Mouse (Mus musculus): ENCODE data around the gene Shc2. TPM values are rescaled to one million over a fixed set of nuclear protein-coding genes. Genes with fewer than 3 reads are reported as not detected.

Gene Shc2
- polyA plus RNA-seq, 1 experiment from 2014 or later, result 16.0 TPM

DNA sequence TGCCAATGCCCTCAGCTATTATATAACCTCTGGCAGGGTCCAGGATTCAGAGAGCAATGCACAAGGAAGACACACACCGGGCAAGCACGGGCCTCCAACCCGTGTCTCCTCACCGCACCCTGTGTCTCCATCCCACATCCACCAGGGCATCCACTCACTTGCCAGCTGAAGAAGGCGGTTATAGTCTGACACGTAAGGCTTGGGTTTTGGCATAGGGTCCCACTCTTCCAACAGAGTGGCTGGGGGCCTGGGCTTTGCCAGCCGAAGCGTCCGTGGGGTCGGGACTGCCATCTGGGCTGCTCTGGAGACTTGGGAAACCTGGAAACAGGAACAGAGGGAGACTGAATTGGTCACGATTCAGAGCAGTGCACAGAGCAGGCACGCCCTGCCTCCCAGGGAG is 57.9 kb downstream of the Shc2 start:
- ATAC-seq, result no peak
- Histone ChIP-seq H3K4me3 (replicated peaks; ENCODE audit: low read length) (no peak overlapping the region), H3K27ac (ENCODE audit: low read length) (no peak overlapping the region), H3K36me3 (ENCODE audit: control insufficient read depth, insufficient read depth) (no peaks in the 10 kb centered on the region), H3K9me3 (ENCODE audit: control insufficient read depth, low read length) (0 out of 2 replicates have a peak, but pooled peaks cover 3% of the 10 kb centered on the region), H3K9ac (replicated peaks; ENCODE audit: low read depth, low read length) (no peak overlapping the region), H3K4me2 (ENCODE audit: low read length) (no peak overlapping the region), H3K4me1 (replicated peaks; ENCODE audit: control insufficient read depth, insufficient read depth, low read length) (no peaks in the 10 kb centered on the region), H3K27me3 (replicated peaks; ENCODE audit: control insufficient read depth, insufficient read depth, low read length) (no peaks in the 10 kb centered on the region)
- WGBS, result 79% methylated on average over 12 of the region's 12 CpGs

DNA sequence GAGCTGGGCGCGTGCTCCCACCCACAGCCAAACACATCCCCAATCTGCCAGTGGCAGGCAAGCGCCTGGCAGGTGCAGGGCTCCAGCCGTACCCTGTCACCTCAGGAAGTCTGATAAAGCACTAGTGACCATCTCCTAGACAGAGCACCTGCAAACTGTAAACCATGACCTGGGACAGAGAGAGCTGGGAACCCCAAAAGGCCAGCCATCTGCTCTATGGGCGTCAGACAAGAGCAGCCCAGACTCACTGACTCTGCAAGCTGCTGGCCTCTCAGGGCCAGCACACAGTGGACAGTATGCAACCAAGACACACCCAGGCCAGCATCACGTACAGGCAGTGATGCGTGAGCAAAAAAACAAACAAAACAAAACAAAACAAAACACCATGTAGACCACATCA is 58.8 kb downstream of the Shc2 start:
- 79% methylated on average over 7 of the region's 7 CpGs for WGBS

DNA sequence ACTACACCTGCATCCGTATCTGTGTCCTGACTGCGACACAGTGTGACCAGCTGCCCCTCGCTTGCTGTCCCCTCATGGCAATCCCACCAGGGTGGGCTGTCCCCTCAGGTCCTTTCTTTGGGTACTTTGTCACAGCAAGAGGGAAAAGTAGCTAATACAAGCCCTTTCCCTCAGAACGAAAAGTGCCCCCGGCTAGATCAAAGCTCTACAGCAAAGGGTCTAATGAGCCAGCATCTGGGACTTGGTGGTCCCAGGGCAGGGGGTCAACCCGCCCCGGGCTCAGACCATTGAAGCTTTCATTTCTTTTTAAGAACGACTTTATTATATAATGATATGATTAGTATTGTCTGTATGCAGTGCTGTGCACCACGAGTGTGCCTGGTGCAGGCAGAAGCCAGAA is 59.4 kb downstream of the Shc2 start:
- Histone ChIP-seq H3K27ac (ENCODE audit: low read length) (no peak overlapping the region), H3K36me3 (ENCODE audit: control insufficient read depth, insufficient read depth) (no peaks in the 10 kb centered on the region), H3K4me1 (replicated peaks; ENCODE audit: control insufficient read depth, insufficient read depth, low read length) (no peaks in the 10 kb centered on the region), H3K4me2 (ENCODE audit: low read length) (no peak overlapping the region), H3K4me3 (replicated peaks; ENCODE audit: low read length) (no peak overlapping the region), H3K9ac (replicated peaks; ENCODE audit: low read depth, low read length) (no peak overlapping the region), H3K9me3 (ENCODE audit: control insufficient read depth, low read length) (0 out of 2 replicates have a peak, but pooled peaks cover 3% of the 10 kb centered on the region), H3K27me3 (replicated peaks; ENCODE audit: control insufficient read depth, insufficient read depth, low read length) (no peaks in the 10 kb centered on the region)
- no peak for ATAC-seq
- 31% methylated on average over 9 of the region's 9 CpGs for WGBS

More for the DNA sequence above, 58.8 kb downstream of the Shc2 start:
- Histone ChIP-seq H3K4me3 (replicated peaks; ENCODE audit: low read length) (no peak overlapping the region), H3K27me3 (replicated peaks; ENCODE audit: control insufficient read depth, insufficient read depth, low read length) (no peaks in the 10 kb centered on the region), H3K4me1 (replicated peaks; ENCODE audit: control insufficient read depth, insufficient read depth, low read length) (no peaks in the 10 kb centered on the region), H3K9me3 (ENCODE audit: control insufficient read depth, low read length) (0 out of 2 replicates have a peak, but pooled peaks cover 3% of the 10 kb centered on the region), H3K27ac (ENCODE audit: low read length) (no peak overlapping the region), H3K4me2 (ENCODE audit: low read length) (no peak overlapping the region), H3K9ac (replicated peaks; ENCODE audit: low read depth, low read length) (no peak overlapping the region), H3K36me3 (ENCODE audit: control insufficient read depth, insufficient read depth) (no peaks in the 10 kb centered on the region)
- ATAC-seq, result no peak

DNA sequence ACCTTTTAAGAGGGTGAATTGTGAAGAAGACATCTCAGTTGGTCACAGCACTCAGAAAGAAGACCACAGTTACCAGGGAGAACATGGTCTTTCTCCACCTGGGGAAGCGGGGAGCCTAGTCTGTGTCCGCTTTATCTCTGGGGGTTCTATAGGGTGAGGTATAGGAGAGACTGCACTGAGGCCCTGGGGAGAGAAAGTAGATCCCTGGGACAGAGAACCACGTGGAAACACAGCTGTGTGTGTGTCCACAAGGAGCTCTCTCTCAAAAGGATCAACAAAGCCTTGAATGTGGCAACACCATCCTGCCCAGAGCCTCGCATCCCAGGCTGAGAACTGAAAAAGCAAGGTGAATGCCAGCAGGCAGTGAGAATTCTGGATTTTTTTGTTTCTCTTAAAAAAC is 60.3 kb downstream of the Shc2 start:
- no peaks in the 10 kb centered on the region for H3K27me3 ChIP-seq (replicated peaks; ENCODE audit: control insufficient read depth, insufficient read depth, low read length)
- no peak overlapping the region for H3K27ac ChIP-seq (ENCODE audit: low read length)
- no peak for ATAC-seq
- 76% methylated on average over 4 of the region's 4 CpGs for WGBS
- no peaks in the 10 kb centered on the region for H3K36me3 ChIP-seq (ENCODE audit: control insufficient read depth, insufficient read depth)
- H3K9me3 ChIP-seq (ENCODE audit: control insufficient read depth, low read length), result 0 out of 2 replicates have a peak, but pooled peaks cover 3% of the 10 kb centered on the region
- H3K4me2 ChIP-seq (ENCODE audit: low read length), result no peak overlapping the region
- no peak overlapping the region for H3K4me3 ChIP-seq (replicated peaks; ENCODE audit: low read length)
- H3K4me1 ChIP-seq (replicated peaks; ENCODE audit: control insufficient read depth, insufficient read depth, low read length), result no peaks in the 10 kb centered on the region
- no peak overlapping the region for H3K9ac ChIP-seq (replicated peaks; ENCODE audit: low read depth, low read length)

DNA sequence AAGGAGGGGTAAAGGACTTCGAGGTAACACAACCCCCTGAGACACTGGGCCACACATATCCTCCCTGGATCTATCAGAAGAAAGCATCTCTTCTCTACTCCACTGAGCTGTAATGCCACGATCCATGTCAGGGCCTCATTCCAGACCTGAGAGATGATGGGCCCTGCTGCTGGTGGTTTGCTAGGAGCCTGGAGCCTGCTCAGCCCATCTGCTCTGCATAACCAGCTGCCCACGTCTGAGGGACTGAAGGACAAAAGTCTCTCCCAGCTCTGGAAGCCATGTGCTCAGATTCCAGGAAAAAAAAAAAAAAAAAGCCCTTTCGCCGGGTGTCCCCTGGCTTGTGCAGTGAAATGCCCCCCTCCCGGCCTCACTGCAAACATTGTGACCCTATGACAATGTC is 62.0 kb downstream of the Shc2 start:
- WGBS, result 84% methylated on average over 6 of the region's 6 CpGs
- Histone ChIP-seq H3K9ac (replicated peaks; ENCODE audit: low read depth, low read length) (no peak overlapping the region), H3K4me1 (replicated peaks; ENCODE audit: control insufficient read depth, insufficient read depth, low read length) (no peaks in the 10 kb centered on the region)

DNA sequence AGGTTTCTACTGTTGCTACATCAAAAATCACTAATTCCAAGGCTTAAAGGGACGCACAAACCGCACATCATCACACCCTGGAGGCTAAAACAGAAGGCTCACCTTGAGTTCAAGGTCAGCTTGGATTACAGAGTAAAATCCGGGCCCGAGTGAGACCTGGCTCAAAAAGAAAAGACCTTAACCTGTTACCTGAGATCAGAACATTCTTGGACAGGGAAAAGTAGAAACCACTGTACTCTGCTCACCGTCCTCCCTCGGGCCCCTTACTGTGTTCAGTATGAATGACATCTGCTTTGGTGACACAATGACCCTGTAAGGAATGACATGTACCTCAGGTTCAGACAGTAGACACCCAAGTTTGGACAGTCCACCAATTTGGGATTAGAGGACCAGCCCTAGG is 62.9 kb downstream of the Shc2 start:
- Histone ChIP-seq H3K9me3 (ENCODE audit: control insufficient read depth, low read length) (0 out of 2 replicates have a peak, but pooled peaks cover 3% of the 10 kb centered on the region), H3K36me3 (ENCODE audit: control insufficient read depth, insufficient read depth) (no peaks in the 10 kb centered on the region), H3K4me3 (replicated peaks; ENCODE audit: low read length) (no peak overlapping the region), H3K27ac (ENCODE audit: low read length) (no peak overlapping the region), H3K4me1 (replicated peaks; ENCODE audit: control insufficient read depth, insufficient read depth, low read length) (no peaks in the 10 kb centered on the region), H3K27me3 (replicated peaks; ENCODE audit: control insufficient read depth, insufficient read depth, low read length) (no peaks in the 10 kb centered on the region), H3K4me2 (ENCODE audit: low read length) (no peak overlapping the region), H3K9ac (replicated peaks; ENCODE audit: low read depth, low read length) (no peak overlapping the region)
- ATAC-seq, result no peak
- WGBS, result 97% methylated on average over 6 of the region's 6 CpGs

More for the DNA sequence above, 62.0 kb downstream of the Shc2 start:
- H3K27me3 ChIP-seq (replicated peaks; ENCODE audit: control insufficient read depth, insufficient read depth, low read length), result no peaks in the 10 kb centered on the region
- no peak overlapping the region for H3K4me2 ChIP-seq (ENCODE audit: low read length)
- H3K36me3 ChIP-seq (ENCODE audit: control insufficient read depth, insufficient read depth), result no peaks in the 10 kb centered on the region
- H3K9me3 ChIP-seq (ENCODE audit: control insufficient read depth, low read length), result 0 out of 2 replicates have a peak, but pooled peaks cover 3% of the 10 kb centered on the region
- no peak overlapping the region for H3K4me3 ChIP-seq (replicated peaks; ENCODE audit: low read length)
- H3K27ac ChIP-seq (ENCODE audit: low read length), result no peak overlapping the region
- no peak for ATAC-seq

DNA sequence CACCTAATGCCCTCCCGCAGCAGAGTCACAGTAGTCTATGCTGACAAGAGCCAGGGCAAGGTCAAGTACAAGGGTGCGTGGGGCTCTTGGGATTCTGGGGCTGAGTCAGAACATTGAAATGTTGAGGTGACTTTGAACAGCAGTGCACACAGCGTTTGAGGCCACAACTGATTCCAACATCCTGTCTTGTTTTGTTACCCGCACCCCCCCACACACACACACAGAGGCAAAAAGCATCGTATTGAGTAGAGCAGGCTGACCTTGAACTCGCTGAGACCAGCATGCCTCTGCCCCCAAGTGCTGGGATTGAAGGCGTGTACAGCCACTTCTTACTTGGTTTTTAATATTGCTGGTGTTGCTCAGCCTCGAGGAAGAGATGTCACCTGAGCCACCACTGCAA is 63.4 kb downstream of the Shc2 start:
- Histone ChIP-seq H3K9ac (replicated peaks; ENCODE audit: low read depth, low read length) (no peak overlapping the region), H3K4me1 (replicated peaks; ENCODE audit: control insufficient read depth, insufficient read depth, low read length) (no peaks in the 10 kb centered on the region), H3K4me2 (ENCODE audit: low read length) (no peak overlapping the region), H3K27ac (ENCODE audit: low read length) (no peak overlapping the region), H3K27me3 (replicated peaks; ENCODE audit: control insufficient read depth, insufficient read depth, low read length) (no peaks in the 10 kb centered on the region), H3K9me3 (ENCODE audit: control insufficient read depth, low read length) (0 out of 2 replicates have a peak, but pooled peaks cover 3% of the 10 kb centered on the region), H3K4me3 (replicated peaks; ENCODE audit: low read length) (no peak overlapping the region), H3K36me3 (ENCODE audit: control insufficient read depth, insufficient read depth) (no peaks in the 10 kb centered on the region)
- ATAC-seq, result no peak
- WGBS, result 83% methylated on average over 8 of the region's 8 CpGs

DNA sequence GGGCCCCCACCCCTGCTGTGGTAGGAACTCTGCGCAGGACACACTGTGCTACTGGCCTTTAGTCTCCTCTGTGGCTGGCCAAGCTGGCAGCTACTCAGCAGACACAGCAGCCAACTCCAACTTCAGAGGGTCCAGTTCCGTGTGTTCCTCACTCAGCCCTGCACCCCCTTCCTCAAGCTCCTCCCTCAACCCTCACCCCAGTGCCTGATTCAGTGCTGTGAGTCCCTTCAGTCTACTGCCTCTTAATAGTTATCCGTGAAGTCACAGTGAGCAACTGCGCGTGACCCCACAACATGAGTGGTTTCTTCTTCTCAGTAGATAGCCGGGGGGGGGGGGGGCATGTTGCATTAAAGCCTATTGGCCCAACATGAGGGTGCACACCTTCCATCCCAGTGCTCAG is 64.1 kb downstream of the Shc2 start:
- Histone ChIP-seq H3K9ac (replicated peaks; ENCODE audit: low read depth, low read length) (no peak overlapping the region), H3K4me2 (ENCODE audit: low read length) (no peak overlapping the region), H3K27me3 (replicated peaks; ENCODE audit: control insufficient read depth, insufficient read depth, low read length) (no peaks in the 10 kb centered on the region), H3K36me3 (ENCODE audit: control insufficient read depth, insufficient read depth) (no peaks in the 10 kb centered on the region), H3K27ac (ENCODE audit: low read length) (no peak overlapping the region), H3K4me1 (replicated peaks; ENCODE audit: control insufficient read depth, insufficient read depth, low read length) (no peaks in the 10 kb centered on the region), H3K9me3 (ENCODE audit: control insufficient read depth, low read length) (0 out of 2 replicates have a peak, but pooled peaks cover 3% of the 10 kb centered on the region), H3K4me3 (replicated peaks; ENCODE audit: low read length) (no peak overlapping the region)
- ATAC-seq, result no peak
- WGBS, result 89% methylated on average over 6 of the region's 6 CpGs

DNA sequence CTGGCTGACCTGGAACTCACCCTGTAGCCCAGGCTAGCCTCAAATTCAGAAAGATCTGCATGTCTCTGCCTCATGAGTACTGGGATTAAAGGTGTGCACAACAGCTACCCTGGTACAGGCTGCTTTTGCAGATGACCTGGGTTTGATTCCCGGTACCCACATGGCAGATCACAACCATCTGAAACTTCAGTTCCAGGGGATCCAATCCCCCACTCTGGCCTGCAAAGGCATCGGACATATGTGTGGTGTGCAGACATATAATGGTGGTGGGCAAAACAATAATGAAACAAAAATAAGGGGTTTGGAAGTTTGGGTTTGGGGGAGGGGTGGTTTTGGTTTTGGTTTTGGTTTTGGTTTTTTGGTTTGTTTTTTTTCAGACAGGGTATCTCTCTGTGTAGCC is 66.4 kb downstream of the Shc2 start:
- Histone ChIP-seq H3K4me2 (ENCODE audit: low read length) (no peak overlapping the region), H3K36me3 (ENCODE audit: control insufficient read depth, insufficient read depth) (no peaks in the 10 kb centered on the region), H3K9me3 (ENCODE audit: control insufficient read depth, low read length) (no peaks in the 10 kb centered on the region), H3K27me3 (replicated peaks; ENCODE audit: control insufficient read depth, insufficient read depth, low read length) (no peaks in the 10 kb centered on the region), H3K4me3 (replicated peaks; ENCODE audit: low read length) (no peak overlapping the region), H3K27ac (ENCODE audit: low read length) (no peak overlapping the region), H3K9ac (replicated peaks; ENCODE audit: low read depth, low read length) (no peak overlapping the region), H3K4me1 (replicated peaks; ENCODE audit: control insufficient read depth, insufficient read depth, low read length) (no peaks in the 10 kb centered on the region)
- ATAC-seq, result no peak
- WGBS, result 98% methylated on average over 2 of the region's 2 CpGs

DNA sequence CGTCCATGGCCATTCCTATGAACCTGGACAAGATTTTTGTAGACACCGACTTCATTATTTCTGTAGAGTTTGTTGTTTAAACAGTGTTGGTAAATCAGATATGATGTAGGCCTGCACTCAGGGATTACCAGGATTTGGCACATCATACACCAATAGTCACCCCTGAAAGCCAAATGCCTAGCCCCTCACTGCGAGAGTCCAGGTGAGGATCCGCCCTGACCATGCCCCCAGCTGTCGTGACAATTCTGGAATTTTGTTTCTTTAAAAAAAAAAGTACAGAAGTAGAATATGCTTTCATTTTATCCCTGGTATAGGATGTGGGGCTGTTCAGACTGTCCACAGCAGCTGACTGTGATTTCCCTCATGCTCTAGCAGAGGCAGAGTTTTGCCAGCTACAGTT is 67.8 kb downstream of the Shc2 start:
- no peaks in the 10 kb centered on the region for H3K9me3 ChIP-seq (ENCODE audit: control insufficient read depth, low read length)
- no peak overlapping the region for H3K4me3 ChIP-seq (replicated peaks; ENCODE audit: low read length)
- H3K27ac ChIP-seq (ENCODE audit: low read length), result no peak overlapping the region
- ATAC-seq, result no peak
- no peaks in the 10 kb centered on the region for H3K27me3 ChIP-seq (replicated peaks; ENCODE audit: control insufficient read depth, insufficient read depth, low read length)
- H3K9ac ChIP-seq (replicated peaks; ENCODE audit: low read depth, low read length), result no peak overlapping the region
- no peak overlapping the region for H3K4me2 ChIP-seq (ENCODE audit: low read length)
- no peaks in the 10 kb centered on the region for H3K36me3 ChIP-seq (ENCODE audit: control insufficient read depth, insufficient read depth)
- WGBS, result 94% methylated on average over 5 of the region's 5 CpGs
- H3K4me1 ChIP-seq (replicated peaks; ENCODE audit: control insufficient read depth, insufficient read depth, low read length), result no peaks in the 10 kb centered on the region

Measured in forebrain, embryonic 16.5 days (tissue).